Mouse (Mus musculus) cerebellum, adult (tissue): ENCODE data around the gene Zbtb14.

Source experiments
- ATAC-seq: cut with Nextera tagmentation; 2 replicates; pipeline ENCODE4 v1.9.2; 2017; ENCODE audit warnings: mild to moderate bottlenecking, moderate library complexity, mixed read lengths; ENCODE audit not compliant: insufficient number of reproducible peaks, low FRiP score, low TSS enrichment

The Zbtb14 gene

DNA sequence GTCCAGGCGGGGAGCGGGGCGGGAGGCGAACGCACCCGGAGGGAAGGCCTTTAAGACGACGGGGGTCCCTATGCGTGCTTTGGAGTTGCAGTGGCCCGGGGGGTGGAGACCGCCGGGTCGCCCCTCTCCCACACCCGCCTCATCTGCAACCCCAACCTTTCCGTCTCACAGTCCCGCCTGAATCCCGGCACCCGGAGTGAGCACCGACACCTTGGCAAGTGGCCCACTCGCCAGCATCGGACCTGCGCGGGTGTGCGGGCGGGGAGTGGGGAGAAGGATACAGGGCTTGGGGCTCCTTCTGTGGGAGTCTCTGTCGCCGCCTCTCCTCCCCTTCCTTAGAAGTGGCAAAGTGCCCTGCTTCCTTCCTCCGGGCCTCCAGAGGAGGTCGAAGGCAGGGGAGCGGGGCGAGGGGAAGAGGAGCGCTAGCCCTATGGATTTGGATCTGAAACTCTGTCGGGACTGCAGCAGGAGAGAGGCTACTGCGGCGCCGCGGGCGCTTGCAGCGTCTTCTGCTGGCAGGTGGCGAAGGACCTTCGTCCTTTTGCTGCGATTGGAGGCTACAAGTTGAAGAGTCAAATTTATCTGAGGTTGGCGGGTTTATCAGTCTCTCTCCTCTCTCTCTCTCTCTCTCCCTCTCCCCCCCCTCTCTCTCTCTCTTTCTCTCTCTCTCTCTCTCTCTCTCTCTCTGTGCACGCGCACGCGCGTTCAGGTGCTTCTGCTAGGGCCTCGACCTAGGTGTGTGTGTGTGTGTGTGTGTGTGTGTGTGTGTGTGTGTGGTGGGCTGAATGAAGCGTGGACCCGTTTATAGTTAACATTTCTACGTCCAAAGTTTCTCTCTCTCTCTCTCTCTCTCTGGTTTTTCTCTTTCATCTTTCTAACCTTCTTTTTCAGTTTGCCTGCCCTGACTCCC, 57.0 kb downstream of the Zbtb14 start:
- peak; percentile 47 for ATAC-seq
